Mouse (Mus musculus): ENCODE measurements around the gene Cep19. TPM values are rescaled to one million over a fixed set of nuclear protein-coding genes. Genes with fewer than 3 reads are reported as not detected.

Cep19 gene
- total and polyA plus RNA-seq, 3 experiments, result 17.6 to 31.3 (median 29.4) TPM

GRCm38 (mm10) chr16:32124444-32125335, 25.1 kb downstream of the Cep19 start (continued):
- TF ChIP-seq UBTF (IDR thresholded peaks at IDR 0.05; ENCODE audit: low read depth, low read length) (0 out of 2 replicates have a peak, but pooled peaks have one; percentile 53), ZNF384 (IDR thresholded peaks at IDR 0.05; ENCODE audit: low read depth, low read length) (0 out of 2 replicates have a peak, but pooled peaks have one; percentile 38), MAX (IDR thresholded peaks at IDR 0.05; ENCODE audit: low read length) (peak; percentile 38; the same call in 1 of the 2 replicates), CHD1 (IDR thresholded peaks at IDR 0.05; ENCODE audit: low read depth, low read length) (no peak), MEF2A (IDR thresholded peaks at IDR 0.05; ENCODE audit: borderline replicate concordance, low read depth, low read length) (peak; percentile 92), KAT2A (IDR thresholded peaks at IDR 0.05; ENCODE audit: insufficient replicate concordance, low read length) (peak; percentile 89), HCFC1 (IDR thresholded peaks at IDR 0.05; ENCODE audit: low read depth, low read length) (no peak), GABPA (IDR thresholded peaks at IDR 0.05; ENCODE audit: insufficient replicate concordance, low read depth, low read length) (no peak), MAZ (IDR thresholded peaks at IDR 0.05; ENCODE audit: low read depth, low read length) (no peak; the same call in 1 of the 2 replicates), CTCF (conservative IDR thresholded peaks at IDR 0.05 in 1 of 2, IDR thresholded peaks at IDR 0.05 in 1 of 2; ENCODE audit: low read depth in 2 of 2, low read length in 2 of 2) (no peak), ZKSCAN1 (IDR thresholded peaks at IDR 0.05; ENCODE audit: borderline replicate concordance, low read depth, low read length) (no peak), MAFK (IDR thresholded peaks at IDR 0.05; ENCODE audit: insufficient replicate concordance, low read length) (peak; percentile 56; the same call in 1 of the 2 replicates), ETS1 (conservative IDR thresholded peaks at IDR 0.05; ENCODE audit: low read depth, low read length) (peak; percentile 93), MYC (IDR thresholded peaks at IDR 0.05; ENCODE audit: low read depth, low read length) (peak; percentile 85; the same call in 1 of the 2 replicates), ELF1 (IDR thresholded peaks at IDR 0.05; ENCODE audit: low read depth, low read length) (peak; percentile 59), RAD21 (IDR thresholded peaks at IDR 0.05; ENCODE audit: low read depth, low read length) (no peak; the same call in 1 of the 2 replicates), BHLHE40 (IDR thresholded peaks at IDR 0.05; ENCODE audit: low read depth, low read length) (peak; percentile 81), ZMIZ1 (IDR thresholded peaks at IDR 0.05; ENCODE audit: low read depth, low read length) (no peak)

GRCm38 (mm10) chr16:32125364-32125763, 25.8 kb downstream of the Cep19 start:
- Histone ChIP-seq H3K9me3 (replicated peaks; ENCODE audit: low read length) (no peaks in the 10 kb centered on the region), H3K79me2 (replicated peaks; ENCODE audit: control insufficient read depth, extremely low read depth, insufficient read depth, poor library complexity, severe bottlenecking) (no peaks in the 10 kb centered on the region), H3K9ac (ENCODE audit: insufficient read depth, low read depth) (peak overlapping the region; percentile 12; the same call in 1 of the 2 replicates), H3K4me1 (ENCODE audit: control insufficient read depth in 1 of 2, insufficient read depth in 2 of 2) (peaks cover 17 to 55% of the 10 kb centered on the region in 2 experiments), H3K36me3 (replicated peaks in 1 of 2; ENCODE audit: control insufficient read depth in 1 of 2, insufficient read depth in 1 of 2, low read length in 1 of 2) (peaks cover 0 to 3% of the 10 kb centered on the region in 2 experiments), H3K4me2 (ENCODE audit: insufficient read depth, low read depth, poor library complexity, severe bottlenecking) (peak overlapping the region; percentile 92), H3K4me3 (replicated peaks in 1 of 3; ENCODE audit: low read depth in 2 of 3, low read length in 2 of 3, poor library complexity in 1 of 3) (no peak overlapping the region), H3K27ac (ENCODE audit: insufficient read depth, low read depth) (no peak overlapping the region), H3K27me3 (replicated peaks) (no peaks in the 10 kb centered on the region)
- dilution Hi-C loops (cut with MboI; ENCODE audit: extremely low pct_ligation_motif_present, extremely low pct_unique_long_range_greater_than_20kb, low sequenced_read_pairs), result no loop called here
- TF ChIP-seq PAX5 (IDR thresholded peaks at IDR 0.05; ENCODE audit: low read length), result no peak
- TF ChIP-seq TBP (conservative IDR thresholded peaks at IDR 0.05; ENCODE audit: low read depth, low read length), result 0 out of 2 replicates have a peak, but pooled peaks have one; percentile 24
- TF ChIP-seq ETS1 (conservative IDR thresholded peaks at IDR 0.05; ENCODE audit: low read depth, low read length), result no peak
- no peak for TF ChIP-seq SIN3A (IDR thresholded peaks at IDR 0.05; ENCODE audit: low read length)
- no peak for TF ChIP-seq POLR2AphosphoS2 (IDR thresholded peaks at IDR 0.05; ENCODE audit: low read depth, low read length)
- TF ChIP-seq NELFE (IDR thresholded peaks at IDR 0.05; ENCODE audit: low read depth, low read length), result no peak
- TF ChIP-seq HCFC1 (IDR thresholded peaks at IDR 0.05; ENCODE audit: low read depth, low read length), result peak; percentile 54
- TF ChIP-seq MYC (IDR thresholded peaks at IDR 0.05; ENCODE audit: low read depth, low read length), result no peak
- TF ChIP-seq ELF1 (IDR thresholded peaks at IDR 0.05; ENCODE audit: low read depth, low read length), result peak; percentile 25; the same call in 1 of the 2 replicates
- TF ChIP-seq POLR2A (IDR thresholded peaks at IDR 0.05; ENCODE audit: low read depth, low read length), result 0 out of 2 replicates have a peak, but pooled peaks have one; percentile 2
- TF ChIP-seq CHD1 (IDR thresholded peaks at IDR 0.05; ENCODE audit: low read depth, low read length), result no peak
- TF ChIP-seq MXI1 (IDR thresholded peaks at IDR 0.05; ENCODE audit: low read depth, low read length), result no peak
- no peak for TF ChIP-seq ZKSCAN1 (IDR thresholded peaks at IDR 0.05; ENCODE audit: borderline replicate concordance, low read depth, low read length)
- TF ChIP-seq KAT2A (IDR thresholded peaks at IDR 0.05; ENCODE audit: insufficient replicate concordance, low read length), result no peak
- no peak for TF ChIP-seq SMC3 (IDR thresholded peaks at IDR 0.05; ENCODE audit: low read depth, low read length)
- no peak for TF ChIP-seq RCOR1 (conservative IDR thresholded peaks at IDR 0.05; ENCODE audit: low read depth, low read length)
- no peak for DNase-seq (ENCODE audit: extremely low read depth)
- in situ Hi-C loops (cut with MboI; ENCODE audit: low pct_ligation_motif_present, low pct_unique_long_range_greater_than_20kb, low sequenced_read_pairs), result loop anchor here (5.0 kb wide), 1 partner anchor 37 kb away; no protein-coding TSS in a partner anchor

All from CH12.LX (cell line).